Mouse (Mus musculus) forebrain, postnatal 0 days (tissue): ENCODE results near the gene Usp7. TPM values are rescaled to one million over a fixed set of nuclear protein-coding genes. Genes with fewer than 3 reads are reported as not detected.

Experiments
- ATAC-seq: fragments of 200-750 bp; cut with Nextera tagmentation; 2 replicates; pipeline ENCODE4 v1.8.0; 2017; ENCODE audit warnings: mild to moderate bottlenecking, moderate library complexity
- DNase-seq: peaks from one replicate; pipeline ENCODE4 v3.0.0-alpha.2; 2015
- H3K27ac ChIP-seq: fragments of 300-500 bp; sonication (generic); 2 replicates; pipeline ENCODE4 v1.5.1; 2014; ENCODE audit warnings: low read depth, mild to moderate bottlenecking, antibody characterized with exemption, low read length, moderate library complexity, mixed read lengths
- H3K27me3 ChIP-seq: fragments of 300-500 bp; sonication (generic); 2 replicates; pipeline ENCODE4 v1.6.1; 2014; ENCODE audit warnings: mild to moderate bottlenecking, low read length, mixed read lengths; ENCODE audit not compliant: insufficient read depth
- H3K36me3 ChIP-seq: fragments of 300-500 bp; sonication (generic); 2 replicates; pipeline ENCODE4 v1.6.1; 2014; ENCODE audit warnings: mild to moderate bottlenecking, moderate library complexity; ENCODE audit not compliant: insufficient read depth
- H3K4me1 ChIP-seq: fragments of 300-500 bp; sonication (generic); 2 replicates; pipeline ENCODE4 v1.6.1; 2014; ENCODE audit warnings: antibody characterized with exemption; ENCODE audit not compliant: insufficient read depth
- H3K4me2 ChIP-seq: fragments of 300-500 bp; sonication (generic); 2 replicates; pipeline ENCODE4 v1.6.1; 2014; ENCODE audit warnings: low read depth, mild to moderate bottlenecking, moderate library complexity
- H3K4me3 ChIP-seq: fragments of 300-500 bp; sonication (generic); 2 replicates; pipeline ENCODE4 v1.5.1; 2014; ENCODE audit warnings: low read depth, low read length, mixed read lengths
- H3K9ac ChIP-seq: fragments of 300-500 bp; sonication (generic); 2 replicates; pipeline ENCODE4 v1.6.1; 2014; ENCODE audit warnings: mild to moderate bottlenecking
- H3K9me3 ChIP-seq: fragments of 300-500 bp; sonication (generic); 2 replicates; pipeline ENCODE4 v1.6.1; 2016; ENCODE audit warnings: low read length
- CTCF ChIP-seq: sonication (generic); IDR thresholded peaks from 2 replicates; pipeline ENCODE4 v1.5.1; 2016; ENCODE audit warnings: antibody characterized with exemption, control low read depth, low read depth
- WGBS: fragments of 180-500 bp; shearing (Covaris S2); extraction: QIAGEN DNeasy Blood & Tissue Kit; methylation state at CpG from one replicate; pipeline ENCODE4 v1.1.7; 2014; 5-methylcytosine and 5-hydroxymethylcytosine counted together
- polyA plus RNA-seq: library from polyadenylated mRNA; unstranded; fragments of >200 nt; fragmentation: Nextera tagmentation; extraction: Ambion mirVana; gene quantifications from 2 replicates; pipeline ENCODE4 v1.2.1, GENCODE M21; 2015
- total RNA-seq: library from RNA; depleted of rRNA; stranded (reverse); fragments of >200 nt; gene quantifications from 2 replicates; pipeline ENCODE4 v1.2.3, GENCODE M21; 2014; rRNA removed

Usp7 gene
- total RNA-seq (119 and 200 TPM in 2 replicates), polyA plus RNA-seq (14.5 and 18.9 TPM in 2 replicates)

- H3K4me1 ChIP-seq: no peaks in the 10 kb centered on the region
- no peaks in the 10 kb centered on the region for H3K27me3 ChIP-seq
- H3K4me2 ChIP-seq: no peak within 1 kb of the TSS
- no peak for TF ChIP-seq CTCF
- 94% methylated on average over 20 of the region's 20 CpGs for WGBS
- no peaks in the 10 kb centered on the region for H3K9me3 ChIP-seq
- no peak within 1 kb of the TSS for H3K4me3 ChIP-seq
- DNase-seq (no peak), ATAC-seq (no peak)
- no peak within 1 kb of the TSS for H3K27ac ChIP-seq
- no peaks in the 10 kb centered on the region for H3K36me3 ChIP-seq
- H3K9ac ChIP-seq: no peak within 1 kb of the TSS
Measured at GRCm38 (mm10) chr16:8791949-8792557, at the start of gene Usp7. Usp7 (minus strand) TSS chr16:8792308.

GRCm38 (mm10) chr16:8840557-8840956 lies 48.4 kb upstream of the Usp7 start:
- Histone ChIP-seq H3K4me1 (0 out of 2 replicates have a peak, but pooled peaks cover 1% of the 10 kb centered on the region), H3K36me3 (peaks cover 17% of the 10 kb centered on the region), H3K4me2 (no peak overlapping the region), H3K27ac (no peak overlapping the region), H3K27me3 (no peaks in the 10 kb centered on the region), H3K9me3 (no peaks in the 10 kb centered on the region), H3K9ac (no peak overlapping the region), H3K4me3 (no peak overlapping the region)
- 65% methylated on average over 3 of the region's 3 CpGs for WGBS
- ATAC-seq (no peak), DNase-seq (no peak)
- TF ChIP-seq CTCF: no peak

- H3K9me3 ChIP-seq: no peaks in the 10 kb centered on the region
- H3K36me3 ChIP-seq: peaks cover 15% of the 10 kb centered on the region
- H3K4me1 ChIP-seq: 0 out of 2 replicates have a peak, but pooled peaks cover 3% of the 10 kb centered on the region
- no peak for TF ChIP-seq CTCF
- no peak overlapping the region for H3K27ac ChIP-seq
- no peak overlapping the region for H3K4me2 ChIP-seq
- no peak overlapping the region for H3K4me3 ChIP-seq
- H3K27me3 ChIP-seq: no peaks in the 10 kb centered on the region
- DNase-seq: no peak
- no peak overlapping the region for H3K9ac ChIP-seq
- ATAC-seq: no peak
Measured at GRCm38 (mm10) chr16:8838921-8839320, 46.8 kb upstream of the Usp7 start.

- Histone ChIP-seq H3K4me2 (no peak overlapping the region), H3K27ac (no peak overlapping the region), H3K36me3 (peaks cover 11% of the 10 kb centered on the region), H3K4me1 (peaks cover 12% of the 10 kb centered on the region; the same call in 1 of the 2 replicates), H3K9me3 (no peaks in the 10 kb centered on the region), H3K4me3 (no peak overlapping the region), H3K9ac (no peak overlapping the region), H3K27me3 (no peaks in the 10 kb centered on the region)
- WGBS: 77% methylated on average over 1 of the region's 1 CpGs
- no peak for TF ChIP-seq CTCF
- ATAC-seq: no peak
- no peak for DNase-seq
Measured at GRCm38 (mm10) chr16:8837595-8837994, 45.5 kb upstream of the Usp7 start.

GRCm38 (mm10) chr16:8836876-8837275 lies 44.8 kb upstream of the Usp7 start:
- Histone ChIP-seq H3K27ac (no peak overlapping the region), H3K4me1 (peaks cover 19% of the 10 kb centered on the region), H3K27me3 (no peaks in the 10 kb centered on the region), H3K4me3 (no peak overlapping the region), H3K9ac (no peak overlapping the region), H3K4me2 (no peak overlapping the region), H3K9me3 (no peaks in the 10 kb centered on the region), H3K36me3 (peaks cover 11% of the 10 kb centered on the region)
- DNase-seq (no peak), ATAC-seq (no peak)
- 100% methylated on average over 1 of the region's 1 CpGs for WGBS
- no peak for TF ChIP-seq CTCF

- under 1% methylated on average over 12 of the region's 12 CpGs for WGBS
- Histone ChIP-seq H3K4me3 (peak overlapping the region; percentile 100), H3K27me3 (no peaks in the 10 kb centered on the region), H3K36me3 (peaks cover 4% of the 10 kb centered on the region), H3K4me2 (peak overlapping the region; percentile 79), H3K4me1 (peaks cover 19% of the 10 kb centered on the region), H3K9me3 (no peaks in the 10 kb centered on the region), H3K9ac (peak overlapping the region; percentile 99), H3K27ac (peak overlapping the region; percentile 97)
- ATAC-seq (no peak), DNase-seq (no peak)
- no peak for TF ChIP-seq CTCF
Measured at GRCm38 (mm10) chr16:8831241-8831640, 39.1 kb upstream of the Usp7 start.

- Histone ChIP-seq H3K4me2 (peak overlapping the region; percentile 79), H3K27ac (peak overlapping the region; percentile 97), H3K9me3 (no peaks in the 10 kb centered on the region), H3K27me3 (no peaks in the 10 kb centered on the region), H3K4me1 (peaks cover 18% of the 10 kb centered on the region), H3K4me3 (peak overlapping the region; percentile 100), H3K36me3 (peaks cover 4% of the 10 kb centered on the region), H3K9ac (peak overlapping the region; percentile 99)
- DNase-seq (peak; percentile 70), ATAC-seq (peak; percentile 3)
- TF ChIP-seq CTCF: no peak
- WGBS: under 1% methylated on average over 68 of the region's 74 CpGs
Measured at GRCm38 (mm10) chr16:8830431-8831211, 38.5 kb upstream of the Usp7 start.
